Comparison of ENCODE assay signal across 9 mouse cellular contexts in genomic region chr15:97102811-97103210, GRCm38 (mm10). TPM values are rescaled to one million over a fixed set of nuclear protein-coding genes. Genes with fewer than 3 reads are reported as not detected.
DNase-seq lines count a peak whose midpoint lies in the region; ATAC-seq lines count a peak whose summit lies in the region.
"Had no signal": no experiment of that assay in that cellular context is flagged by ENCODE, and none has a peak within 500 bp of the region (broad histone marks: within the 10 kb centered on the region; RNA-seq: fewer than 3 reads in every experiment).

No protein-coding gene starts in this region.

- H3K36me3 ChIP-seq in forebrain, embryonic 14.5 days (ENCODE audit: control insufficient read depth, insufficient read depth, low read length) = no peaks in the 10 kb centered on the region
- no peaks in the 10 kb centered on the region for H3K36me3 ChIP-seq in forebrain, embryonic 16.5 days (ENCODE audit: control insufficient read depth, insufficient read depth)
- H3K36me3 ChIP-seq in lung, embryonic 15.5 days = no peaks in the 10 kb centered on the region
- H3K36me3 ChIP-seq in forebrain, embryonic 13.5 days (ENCODE audit: poor library complexity, severe bottlenecking) = no peaks in the 10 kb centered on the region
- H3K36me3 ChIP-seq: liver, embryonic 13.5 days had no signal

- no peaks in the 10 kb centered on the region for H3K4me1 ChIP-seq in forebrain, embryonic 14.5 days (ENCODE audit: control insufficient read depth, insufficient read depth, low read length)
- no peaks in the 10 kb centered on the region for H3K4me1 ChIP-seq in forebrain, embryonic 16.5 days (replicated peaks; ENCODE audit: control insufficient read depth, insufficient read depth, low read length)
- peaks cover 33% of the 10 kb centered on the region for H3K4me1 ChIP-seq in lung, embryonic 15.5 days
- no peaks in the 10 kb centered on the region for H3K4me1 ChIP-seq in forebrain, embryonic 13.5 days

- H3K4me3 ChIP-seq in forebrain, embryonic 14.5 days (ENCODE audit: low read depth, low read length) = no peak overlapping the region
- H3K4me3 ChIP-seq in forebrain, embryonic 16.5 days (replicated peaks; ENCODE audit: low read length) = no peak overlapping the region
- no peak overlapping the region for H3K4me3 ChIP-seq in lung, embryonic 15.5 days
- no peak overlapping the region for H3K4me3 ChIP-seq in forebrain, embryonic 13.5 days
- H3K4me3 ChIP-seq: liver, embryonic 13.5 days had no signal

- no peak overlapping the region for H3K9ac ChIP-seq in forebrain, embryonic 14.5 days (ENCODE audit: low read length)
- no peak overlapping the region for H3K9ac ChIP-seq in forebrain, embryonic 16.5 days (replicated peaks; ENCODE audit: low read depth, low read length)
- no peak overlapping the region for H3K9ac ChIP-seq in lung, embryonic 15.5 days
- no peak overlapping the region for H3K9ac ChIP-seq in forebrain, embryonic 13.5 days
- H3K9ac ChIP-seq: liver, embryonic 13.5 days had no signal

- no peaks in the 10 kb centered on the region for H3K27me3 ChIP-seq in forebrain, embryonic 14.5 days (replicated peaks; ENCODE audit: control insufficient read depth, insufficient read depth, low read length)
- no peaks in the 10 kb centered on the region for H3K27me3 ChIP-seq in forebrain, embryonic 16.5 days (replicated peaks; ENCODE audit: control insufficient read depth, insufficient read depth, low read length)
- H3K27me3 ChIP-seq in lung, embryonic 15.5 days = no peaks in the 10 kb centered on the region
- H3K27me3 ChIP-seq in forebrain, embryonic 13.5 days = no peaks in the 10 kb centered on the region
- H3K27me3 ChIP-seq: liver, embryonic 13.5 days had no signal

- H3K27ac ChIP-seq in forebrain, embryonic 14.5 days (ENCODE audit: low read depth, low read length) = no peak overlapping the region
- no peak overlapping the region for H3K27ac ChIP-seq in forebrain, embryonic 16.5 days (ENCODE audit: low read length)
- H3K27ac ChIP-seq in lung, embryonic 15.5 days = peak overlapping the region; percentile 81
- no peak overlapping the region for H3K27ac ChIP-seq in forebrain, embryonic 13.5 days
- H3K27ac ChIP-seq: liver, embryonic 13.5 days had no signal

- intact Hi-C loops in gastrocnemius, postnatal 14 days (cut with DNase I; ENCODE audit: low total_unique reads) = no loop called here

- ATAC-seq in forebrain, embryonic 14.5 days = no peak
- no peak for ATAC-seq in forebrain, embryonic 16.5 days
- ATAC-seq in lung, embryonic 15.5 days (ENCODE audit: borderline replicate concordance, extremely low read depth, low FRiP score, low TSS enrichment) = peak; percentile 74
- no peak for ATAC-seq in inflammation-experienced regulatory T-cells, adult 6 months
- ATAC-seq in forebrain, embryonic 13.5 days = no peak

- DNase-seq in forebrain, embryonic 14.5 days (ENCODE audit: low spot score) = peak; percentile 3
- DNase-seq in adipocyte (ENCODE audit: low spot score) = peak; percentile 83
- DNase-seq in gastrocnemius, postnatal 14 days = peak; percentile 65
- DNase-seq in right cerebral cortex, postnatal 4 days = no peak
- DNase-seq: liver, embryonic 13.5 days had no signal

- no peak overlapping the region for H3K4me2 ChIP-seq in forebrain, embryonic 14.5 days (ENCODE audit: low read length)
- H3K4me2 ChIP-seq in forebrain, embryonic 16.5 days (ENCODE audit: low read length) = no peak overlapping the region
- no peak overlapping the region for H3K4me2 ChIP-seq in lung, embryonic 15.5 days
- no peak overlapping the region for H3K4me2 ChIP-seq in forebrain, embryonic 13.5 days
- H3K4me2 ChIP-seq: liver, embryonic 13.5 days had no signal

- 78% methylated on average over 10 of the region's 10 CpGs for WGBS in forebrain, embryonic 14.5 days
- WGBS in forebrain, embryonic 16.5 days = 65% methylated on average over 10 of the region's 10 CpGs
- WGBS in lung, embryonic 15.5 days = 23% methylated on average over 10 of the region's 10 CpGs
- 74% methylated on average over 10 of the region's 10 CpGs for WGBS in forebrain, embryonic 13.5 days

- no peaks in the 10 kb centered on the region for H3K9me3 ChIP-seq in forebrain, embryonic 14.5 days (replicated peaks; ENCODE audit: control insufficient read depth, low read length)
- H3K9me3 ChIP-seq in forebrain, embryonic 16.5 days (ENCODE audit: control insufficient read depth, low read length) = no peaks in the 10 kb centered on the region
- H3K9me3 ChIP-seq in lung, embryonic 15.5 days = no peaks in the 10 kb centered on the region
- 0 out of 2 replicates have a peak, but pooled peaks cover 3% of the 10 kb centered on the region for H3K9me3 ChIP-seq in forebrain, embryonic 13.5 days (replicated peaks)
- H3K9me3 ChIP-seq: liver, embryonic 13.5 days had no signal

RNA-seq across cellular contexts. Expression of gene Slc38a4, which starts 47.1 kb away (rescaled TPM):
- 4.6 and 5.7 TPM in 2 replicates for polyA plus RNA-seq in forebrain, embryonic 14.5 days (2014; fragmentation: Nextera tagmentation; extraction: Ambion mirVana)
- polyA plus RNA-seq in forebrain, embryonic 16.5 days (2015; fragmentation: Nextera tagmentation; extraction: Ambion mirVana) = 3.7 and 5.0 TPM in 2 replicates
- total RNA-seq in gastrocnemius, postnatal 14 days (2021) = 100 to 1,000 TPM; 171 to 183 TPM
- 70.0 and 74.0 TPM in 2 replicates for polyA plus RNA-seq in lung, embryonic 15.5 days (2015; fragmentation: Nextera tagmentation; extraction: Ambion mirVana)
- not detected for polyA plus RNA-seq in inflammation-experienced regulatory T-cells, adult 6 months (2017; shearing (Covaris generic))
- 2.7 and 3.2 TPM in 2 replicates for polyA plus RNA-seq in forebrain, embryonic 13.5 days (2015; fragmentation: Nextera tagmentation; extraction: Ambion mirVana)

Comparison
In these comparisons a context has a peak if more than half of its experiments do, and no peak if none do; other contexts are left out.
1. RNA of gene Slc38a4, which starts 47.1 kb away (polyA plus RNA-seq): 70.0 to 74.0 TPM in lung, embryonic 15.5 days; 4.6 to 5.7 TPM in forebrain, embryonic 14.5 days, 3.7 to 5.0 TPM in forebrain, embryonic 16.5 days, 2.7 to 3.2 TPM in forebrain, embryonic 13.5 days and not detected in inflammation-experienced regulatory T-cells, adult 6 months; every median in the first group is over 10 times any median in the second.